Mouse (Mus musculus) C2C12 (cell line): ENCODE data around the gene Sept12. TPM values are rescaled to one million over a fixed set of nuclear protein-coding genes. Genes with fewer than 3 reads are reported as not detected.

Source experiments
- H3K27me3 ChIP-seq: one replicate; pipeline ENCODE4 v1.6.1; 2011; ENCODE audit not compliant: control insufficient read depth, insufficient read depth, insufficient read length
- H3K36me3 ChIP-seq: one replicate; pipeline ENCODE4 v1.6.1; 2011; ENCODE audit not compliant: control insufficient read depth, insufficient read depth
- H3K4me3 ChIP-seq: one replicate; pipeline ENCODE4 v1.5.1; 2011; ENCODE audit warnings: mild to moderate bottlenecking, control low read depth; ENCODE audit not compliant: poor library complexity, insufficient read depth, severe bottlenecking
- H3K79me2 ChIP-seq: one replicate; pipeline ENCODE4 v1.6.1; 2011; ENCODE audit not compliant: control insufficient read depth, insufficient read depth
- H3K79me3 ChIP-seq: one replicate; pipeline ENCODE4 v1.6.1; 2011; ENCODE audit warnings: low read depth, control low read depth
- H3ac ChIP-seq: one replicate; pipeline ENCODE3; 2011; ENCODE audit warnings: low read depth; ENCODE audit not compliant: control insufficient read depth, insufficient read length
- CEBPB ChIP-seq: IDR thresholded peaks from one replicate; pipeline ENCODE4 v1.6.1; 2011; ENCODE audit warnings: low read depth, mild to moderate bottlenecking, control low read depth, moderate library complexity
- CTCF ChIP-seq: IDR thresholded peaks from one replicate; pipeline ENCODE4 v1.5.1; 2011; ENCODE audit not compliant: control insufficient read depth, insufficient read depth, insufficient read length
- FOSL1 ChIP-seq: IDR thresholded peaks from one replicate; pipeline ENCODE4 v1.8.0; 2011; ENCODE audit warnings: mild to moderate bottlenecking, low read length; ENCODE audit not compliant: poor library complexity, insufficient read depth, severe bottlenecking
- MAX ChIP-seq: IDR thresholded peaks from one replicate; pipeline ENCODE4 v1.6.1; 2011; ENCODE audit warnings: mild to moderate bottlenecking, control low read depth
- MYOD1 ChIP-seq: IDR thresholded peaks from one replicate; pipeline ENCODE4 v1.6.1; 2011; ENCODE audit warnings: low read depth; ENCODE audit not compliant: control insufficient read depth, insufficient read length
- MYOG ChIP-seq: IDR thresholded peaks from one replicate; pipeline ENCODE4 v1.6.1; 2011; ENCODE audit not compliant: control insufficient read depth, insufficient read length; ENCODE audit errors: extremely low read depth
- USF1 ChIP-seq: IDR thresholded peaks from one replicate; pipeline ENCODE4 v1.6.1; 2011; ENCODE audit warnings: low read depth, mild to moderate bottlenecking, control low read depth, moderate library complexity
- long read RNA-seq, 2 experiments: library from polyadenylated mRNA; unstranded; transcript quantifications; one replicate each; pipeline ENCODE4 v2.0.0; 2019 to 2020
- polyA plus RNA-seq: library from polyadenylated mRNA; unstranded; fragments of >200 nt; fragmentation: generic; extraction: Trizol; gene quantifications from one replicate; pipeline ENCODE4 v1.2.1, GENCODE M21; 2012; ENCODE audit warnings: missing spikeins

Gene Sept12
- not detected for polyA plus RNA-seq
- long read RNA-seq, experiment 1 = 0 reads
- long read RNA-seq, experiment 2 = 0 reads

GRCm38 (mm10) chr16:4997553-4997952 lies at the start of gene Sept12:
TSS of gene Sept12 (minus strand) at chr16:4997852.
- no peak within 1 kb of the TSS for H3ac ChIP-seq
- H3K4me3 ChIP-seq = no peak within 1 kb of the TSS
- no peaks in the 10 kb centered on the region for H3K79me3 ChIP-seq
- no peaks in the 10 kb centered on the region for H3K36me3 ChIP-seq
- H3K79me2 ChIP-seq = no peaks in the 10 kb centered on the region
- TF ChIP-seq USF1 = no peak
- TF ChIP-seq CEBPB = no peak
- no peak for TF ChIP-seq CTCF
- no peak for TF ChIP-seq MAX
- no peak for TF ChIP-seq MYOD1
- TF ChIP-seq MYOG = no peak
- TF ChIP-seq FOSL1 = no peak
- peaks cover 7% of the 10 kb centered on the region for H3K27me3 ChIP-seq

- H3K79me2 ChIP-seq = peaks cover 55% of the 10 kb centered on the region
- peaks cover 61% of the 10 kb centered on the region for H3K36me3 ChIP-seq
- no peak overlapping the region for H3ac ChIP-seq
- no peak for TF ChIP-seq MYOG
- TF ChIP-seq CTCF = no peak
- TF ChIP-seq USF1 = no peak
- no peak for TF ChIP-seq CEBPB
- TF ChIP-seq MYOD1 = no peak
- no peak for TF ChIP-seq FOSL1
- no peak for TF ChIP-seq MAX
- H3K27me3 ChIP-seq = no peaks in the 10 kb centered on the region
- no peak overlapping the region for H3K4me3 ChIP-seq
- H3K79me3 ChIP-seq = peaks cover 23% of the 10 kb centered on the region
Observed at GRCm38 (mm10) chr16:5045322-5045721, 47.7 kb upstream of the Sept12 start.

- Histone ChIP-seq H3K36me3 (peaks cover 90% of the 10 kb centered on the region), H3K27me3 (no peaks in the 10 kb centered on the region), H3K79me3 (peaks cover 1% of the 10 kb centered on the region), H3K79me2 (peaks cover 6% of the 10 kb centered on the region), H3ac (no peak overlapping the region), H3K4me3 (no peak overlapping the region)
- no peak for TF ChIP-seq CTCF
- no peak for TF ChIP-seq MYOD1
- no peak for TF ChIP-seq FOSL1
- TF ChIP-seq CEBPB = no peak
- no peak for TF ChIP-seq USF1
- TF ChIP-seq MYOG = no peak
- TF ChIP-seq MAX = no peak
Observed at GRCm38 (mm10) chr16:5036649-5037234, 39.1 kb upstream of the Sept12 start.

GRCm38 (mm10) chr16:5035591-5035990 lies 37.9 kb upstream of the Sept12 start:
- Histone ChIP-seq H3K36me3 (peaks cover 90% of the 10 kb centered on the region), H3K4me3 (no peak overlapping the region), H3K27me3 (no peaks in the 10 kb centered on the region), H3ac (no peak overlapping the region), H3K79me2 (peaks cover under 1% of the 10 kb centered on the region), H3K79me3 (peaks cover 1% of the 10 kb centered on the region)
- TF ChIP-seq USF1 (no peak), CEBPB (no peak), CTCF (no peak), MAX (no peak), FOSL1 (no peak), MYOD1 (no peak), MYOG (no peak)

- Histone ChIP-seq H3ac (no peak overlapping the region), H3K4me3 (no peak overlapping the region), H3K36me3 (peaks cover 92% of the 10 kb centered on the region), H3K79me2 (no peaks in the 10 kb centered on the region), H3K27me3 (no peaks in the 10 kb centered on the region), H3K79me3 (no peaks in the 10 kb centered on the region)
- no peak for TF ChIP-seq USF1
- no peak for TF ChIP-seq MAX
- TF ChIP-seq MYOD1 = no peak
- TF ChIP-seq MYOG = no peak
- no peak for TF ChIP-seq FOSL1
- TF ChIP-seq CTCF = no peak
- no peak for TF ChIP-seq CEBPB
Observed at GRCm38 (mm10) chr16:5029847-5030246, 32.2 kb upstream of the Sept12 start.

GRCm38 (mm10) chr16:5024021-5024420 lies 26.4 kb upstream of the Sept12 start:
- peaks cover 96% of the 10 kb centered on the region for H3K36me3 ChIP-seq

More at GRCm38 (mm10) chr16:5024021-5024420, 26.4 kb upstream of the Sept12 start:
- Histone ChIP-seq H3K79me2 (no peaks in the 10 kb centered on the region), H3ac (no peak overlapping the region), H3K27me3 (no peaks in the 10 kb centered on the region), H3K79me3 (no peaks in the 10 kb centered on the region), H3K4me3 (no peak overlapping the region)
- TF ChIP-seq MYOD1 = no peak
- no peak for TF ChIP-seq CTCF
- TF ChIP-seq MYOG = no peak
- TF ChIP-seq USF1 = no peak
- TF ChIP-seq MAX = no peak
- no peak for TF ChIP-seq FOSL1
